In the genomic region with DNA sequence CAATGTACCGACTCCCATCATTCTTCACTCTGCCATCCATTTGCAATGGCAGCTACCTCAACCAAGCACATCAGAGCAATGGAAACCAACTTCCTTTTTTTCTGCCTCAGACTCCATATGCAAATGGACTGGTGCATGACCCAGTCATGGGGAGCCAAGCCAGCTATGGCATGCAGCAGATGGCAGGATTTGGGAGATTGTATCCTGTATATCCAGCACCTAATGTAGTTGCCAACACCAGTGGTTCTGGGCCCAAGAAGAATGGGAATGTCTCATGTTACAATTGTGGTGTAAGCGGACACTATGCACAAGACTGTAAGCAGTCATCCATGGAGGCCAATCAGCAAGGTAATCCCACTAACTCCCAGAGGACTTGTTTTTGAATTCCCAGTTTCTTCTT, we compare ENCODE assay signal across 18 mouse cellular contexts. TPM values are rescaled to one million over a fixed set of nuclear protein-coding genes. Genes with fewer than 3 reads are reported as not detected.
A peak's percentile ranks its signal among the peaks of the same experiment; 100 is the strongest.
DNase-seq lines count a peak whose midpoint lies in the region; ATAC-seq lines count a peak whose summit lies in the region.
"Had no signal": no experiment of that assay in that cellular context is flagged by ENCODE, and none has a peak within 500 bp of the region (broad histone marks: within the 10 kb centered on the region; RNA-seq: fewer than 3 reads in every experiment).

No protein-coding gene starts in this region.

- H3K9ac ChIP-seq in hindbrain, embryonic 16.5 days (ENCODE audit: low read depth, low read length): no peak overlapping the region
- H3K9ac ChIP-seq in hindbrain, embryonic 14.5 days: no peak overlapping the region
- H3K9ac ChIP-seq in embryonic facial prominence, embryonic 12.5 days: no peak overlapping the region
- no peak overlapping the region for H3K9ac ChIP-seq in heart, embryonic 11.5 days (ENCODE audit: low read depth, low read length)
- H3K9ac ChIP-seq: forebrain, embryonic 12.5 days; hindbrain, embryonic 13.5 days; liver, embryonic 12.5 days; lung, embryonic 15.5 days; neural tube, embryonic 15.5 days had no signal

- H3K27me3 ChIP-seq in hindbrain, embryonic 16.5 days (replicated peaks; ENCODE audit: control insufficient read depth, insufficient read depth, low read length): no peaks in the 10 kb centered on the region
- H3K27me3 ChIP-seq in hindbrain, embryonic 14.5 days (ENCODE audit: control insufficient read depth, insufficient read depth, low read length): no peaks in the 10 kb centered on the region
- no peaks in the 10 kb centered on the region for H3K27me3 ChIP-seq in embryonic facial prominence, embryonic 12.5 days
- no peaks in the 10 kb centered on the region for H3K27me3 ChIP-seq in heart, embryonic 11.5 days (ENCODE audit: control insufficient read depth, insufficient read depth, low read length)
- H3K27me3 ChIP-seq: forebrain, embryonic 12.5 days; hindbrain, embryonic 13.5 days; liver, embryonic 12.5 days; lung, embryonic 15.5 days; neural tube, embryonic 15.5 days had no signal

- H3K27ac ChIP-seq in hindbrain, embryonic 16.5 days (ENCODE audit: low read depth, low read length): no peak overlapping the region
- H3K27ac ChIP-seq in hindbrain, embryonic 14.5 days: no peak overlapping the region
- no peak overlapping the region for H3K27ac ChIP-seq in embryonic facial prominence, embryonic 12.5 days
- no peak overlapping the region for H3K27ac ChIP-seq in heart, embryonic 11.5 days (ENCODE audit: low read depth, low read length)
- H3K27ac ChIP-seq: forebrain, embryonic 12.5 days; hindbrain, embryonic 13.5 days; liver, embryonic 12.5 days; lung, embryonic 15.5 days; neural tube, embryonic 15.5 days had no signal

- 87% methylated on average over 2 of the region's 2 CpGs for WGBS in hindbrain, embryonic 16.5 days
- 94% methylated on average over 2 of the region's 2 CpGs for WGBS in hindbrain, embryonic 14.5 days
- WGBS in embryonic facial prominence, embryonic 12.5 days: 86% methylated on average over 2 of the region's 2 CpGs
- 91% methylated on average over 2 of the region's 2 CpGs for WGBS in heart, embryonic 11.5 days (ENCODE audit: insufficient replicate concordance)

- intact Hi-C loops in left cerebral cortex, postnatal 36 days (cut with DNase I): no loop called here

- no peak overlapping the region for H3K4me3 ChIP-seq in hindbrain, embryonic 16.5 days (ENCODE audit: low read length)
- no peak overlapping the region for H3K4me3 ChIP-seq in hindbrain, embryonic 14.5 days (replicated peaks; ENCODE audit: low read length)
- no peak overlapping the region for H3K4me3 ChIP-seq in embryonic facial prominence, embryonic 12.5 days
- no peak overlapping the region for H3K4me3 ChIP-seq in heart, embryonic 11.5 days (ENCODE audit: low read depth, low read length)
- H3K4me3 ChIP-seq: forebrain, embryonic 12.5 days; hindbrain, embryonic 13.5 days; liver, embryonic 12.5 days; lung, embryonic 15.5 days; neural tube, embryonic 15.5 days had no signal

- H3K9me3 ChIP-seq in hindbrain, embryonic 16.5 days (ENCODE audit: control insufficient read depth, low read length): no peaks in the 10 kb centered on the region
- no peaks in the 10 kb centered on the region for H3K9me3 ChIP-seq in hindbrain, embryonic 14.5 days (ENCODE audit: control insufficient read depth, low read length)
- H3K9me3 ChIP-seq in embryonic facial prominence, embryonic 12.5 days: no peaks in the 10 kb centered on the region
- H3K9me3 ChIP-seq in heart, embryonic 11.5 days (replicated peaks; ENCODE audit: control insufficient read depth, low read length): no peaks in the 10 kb centered on the region
- H3K9me3 ChIP-seq: forebrain, embryonic 12.5 days; G1E; hindbrain, embryonic 13.5 days; liver, embryonic 12.5 days; lung, embryonic 15.5 days; neural tube, embryonic 15.5 days had no signal

- DNase-seq in hindbrain, embryonic 14.5 days (ENCODE audit: low spot score): no peak
- DNase-seq in A20 (ENCODE audit: low read depth, low spot score): peak; percentile 7
- DNase-seq in brain, adult 2 months (ENCODE audit: low read depth, low spot score): peak; percentile 60
- no peak for DNase-seq in neural tube, embryonic 10.5 days (ENCODE audit: extremely low spot score, low spot score)
- no peak for DNase-seq in left cerebral cortex, postnatal 36 days (ENCODE audit: low spot score in 2 of 2)
- DNase-seq: gastrocnemius, postnatal 25 days; heart, postnatal 14 days; kidney, adult 11 months had no signal

- H3K36me3 ChIP-seq in hindbrain, embryonic 16.5 days (ENCODE audit: control insufficient read depth, insufficient read depth, low read length): peaks cover 21% of the 10 kb centered on the region
- peaks cover 39% of the 10 kb centered on the region for H3K36me3 ChIP-seq in hindbrain, embryonic 14.5 days (replicated peaks; ENCODE audit: control insufficient read depth, insufficient read depth)
- peaks cover 22% of the 10 kb centered on the region for H3K36me3 ChIP-seq in embryonic facial prominence, embryonic 12.5 days
- H3K36me3 ChIP-seq in heart, embryonic 11.5 days (ENCODE audit: control insufficient read depth, insufficient read depth, low read length): peaks cover 16% of the 10 kb centered on the region

- H3K4me1 ChIP-seq in hindbrain, embryonic 16.5 days (ENCODE audit: control insufficient read depth, insufficient read depth, low read depth, low read length): no peaks in the 10 kb centered on the region
- no peaks in the 10 kb centered on the region for H3K4me1 ChIP-seq in hindbrain, embryonic 14.5 days (replicated peaks; ENCODE audit: control insufficient read depth, insufficient read depth, low read length)
- H3K4me1 ChIP-seq in embryonic facial prominence, embryonic 12.5 days: peaks cover 2% of the 10 kb centered on the region; the same call in 1 of the 2 replicates
- peaks cover 2% of the 10 kb centered on the region; the same call in 1 of the 2 replicates for H3K4me1 ChIP-seq in heart, embryonic 11.5 days (ENCODE audit: control insufficient read depth, insufficient read depth, low read length)
- H3K4me1 ChIP-seq: forebrain, embryonic 12.5 days; hindbrain, embryonic 13.5 days; lung, embryonic 15.5 days; neural tube, embryonic 15.5 days had no signal

- H3K4me2 ChIP-seq in hindbrain, embryonic 16.5 days (ENCODE audit: low read length): no peak overlapping the region
- no peak overlapping the region for H3K4me2 ChIP-seq in hindbrain, embryonic 14.5 days (replicated peaks)
- H3K4me2 ChIP-seq in embryonic facial prominence, embryonic 12.5 days (replicated peaks): no peak overlapping the region
- H3K4me2 ChIP-seq in heart, embryonic 11.5 days: no peak overlapping the region
- H3K4me2 ChIP-seq: forebrain, embryonic 12.5 days; hindbrain, embryonic 13.5 days; liver, embryonic 12.5 days; lung, embryonic 15.5 days; midbrain, embryonic 11.5 days; neural tube, embryonic 15.5 days had no signal

- 0 out of 2 replicates have a peak, but pooled peaks have one; percentile 16 for ATAC-seq in hindbrain, embryonic 16.5 days
- ATAC-seq in hindbrain, embryonic 14.5 days (ENCODE audit: low FRiP score): no peak
- peak; percentile 43; the same call in 1 of the 2 replicates for ATAC-seq in embryonic facial prominence, embryonic 12.5 days (ENCODE audit: insufficient number of reproducible peaks, insufficient read depth, low FRiP score, low TSS enrichment)
- no peak for ATAC-seq in heart, embryonic 11.5 days (replicated peaks; ENCODE audit: insufficient number of reproducible peaks, low FRiP score, low TSS enrichment)

RNA-seq across cellular contexts. Expression of a gene that starts 40.7 kb away (rescaled TPM):
- polyA plus RNA-seq in hindbrain, embryonic 16.5 days (2015; fragmentation: Nextera tagmentation; extraction: Ambion mirVana): 2.8 and 2.9 TPM in 2 replicates
- 2.7 and 3.1 TPM in 2 replicates for polyA plus RNA-seq in hindbrain, embryonic 14.5 days (2014; fragmentation: Nextera tagmentation; extraction: Ambion mirVana)
- 2.1 and 2.3 TPM in 2 replicates for polyA plus RNA-seq in embryonic facial prominence, embryonic 12.5 days (2016; fragmentation: Nextera tagmentation; extraction: Ambion mirVana)
- total RNA-seq in left cerebral cortex, postnatal 36 days (2021): 10 to 100 TPM; 24.3 to 24.4 TPM
- polyA plus RNA-seq in heart, embryonic 11.5 days (2014; fragmentation: Nextera tagmentation; extraction: Ambion mirVana): 2.4 and 2.7 TPM in 2 replicates

Comparison
In these comparisons a context has a peak if more than half of its experiments do, and no peak if none do; other contexts are left out.
1. ATAC-seq: peak in hindbrain, embryonic 16.5 days (single experiment) and embryonic facial prominence, embryonic 12.5 days (single experiment); none in hindbrain, embryonic 14.5 days (single experiment) and heart, embryonic 11.5 days (single experiment).
2. DNase-seq: peak in A20 (single experiment) and brain, adult 2 months (single experiment); none in hindbrain, embryonic 14.5 days (single experiment), neural tube, embryonic 10.5 days (single experiment) and left cerebral cortex, postnatal 36 days (0 of 2).